Mouse (Mus musculus) monocyte, adult 5-6 weeks (primary cell): Measurements from ENCODE around the gene Slc15a5. TPM values are rescaled to one million over a fixed set of nuclear protein-coding genes. Genes with fewer than 3 reads are reported as not detected.

Experiments used
- ATAC-seq: fragments of 153-309, 156-312 bp; replicated peaks from 2 replicates; pipeline ENCODE4 v1.8.0; 2017; ENCODE audit warnings: mild to moderate bottlenecking; ENCODE audit not compliant: low TSS enrichment, insufficient number of reproducible peaks, severe bottlenecking, poor library complexity, low FRiP score
- total RNA-seq: library from RNA; stranded (forward); fragments of 200-1000, 200-491, 200-594 nt; gene quantifications from 3 replicates; pipeline ENCODE4 v1.2.3, GENCODE M21; 2017

Slc15a5 gene
- total RNA-seq, 1 experiment from 2014 or later: not detected

DNA sequence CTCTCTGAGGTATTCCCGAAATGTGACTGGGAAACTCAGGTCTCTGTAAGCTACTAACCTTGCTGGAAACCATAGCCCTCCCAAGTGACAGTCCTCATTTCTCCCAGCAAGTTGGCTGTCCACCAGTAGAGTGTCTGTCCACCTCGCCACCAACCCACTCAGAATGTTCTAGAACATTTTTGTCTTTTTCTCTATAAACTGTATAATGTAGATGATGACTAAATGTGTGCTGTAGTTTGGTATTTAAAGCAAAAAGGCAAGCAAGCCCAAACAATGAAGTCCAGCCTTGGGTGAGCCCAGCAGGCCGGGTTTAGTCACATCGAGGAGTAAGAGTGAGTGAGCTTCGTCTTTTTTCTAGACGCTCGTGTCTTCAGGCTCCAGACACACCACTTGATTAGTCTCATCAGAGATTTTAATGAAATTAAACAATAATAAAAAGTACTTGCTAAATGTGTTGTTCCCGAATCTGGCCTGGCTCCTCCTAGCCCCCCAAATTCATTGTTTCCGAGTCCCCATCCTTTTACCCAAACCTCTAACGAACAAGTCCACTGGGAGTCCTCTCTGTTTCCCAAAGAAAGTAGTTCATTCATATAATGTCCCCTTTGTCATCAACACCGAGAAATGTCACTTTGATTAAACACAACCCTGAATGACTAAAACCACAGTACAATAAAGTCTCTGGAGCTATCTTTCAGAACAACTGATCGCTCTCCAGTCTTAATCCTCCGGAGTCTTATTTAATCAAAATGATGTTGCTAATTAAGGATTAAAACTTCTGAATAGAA, 8.8 kb downstream of the Slc15a5 start:
- ATAC-seq: no peak

- ATAC-seq: no peak
Observed at GRCm38 (mm10) chr6:138069921-138070320, 9.8 kb downstream of the Slc15a5 start.

DNA sequence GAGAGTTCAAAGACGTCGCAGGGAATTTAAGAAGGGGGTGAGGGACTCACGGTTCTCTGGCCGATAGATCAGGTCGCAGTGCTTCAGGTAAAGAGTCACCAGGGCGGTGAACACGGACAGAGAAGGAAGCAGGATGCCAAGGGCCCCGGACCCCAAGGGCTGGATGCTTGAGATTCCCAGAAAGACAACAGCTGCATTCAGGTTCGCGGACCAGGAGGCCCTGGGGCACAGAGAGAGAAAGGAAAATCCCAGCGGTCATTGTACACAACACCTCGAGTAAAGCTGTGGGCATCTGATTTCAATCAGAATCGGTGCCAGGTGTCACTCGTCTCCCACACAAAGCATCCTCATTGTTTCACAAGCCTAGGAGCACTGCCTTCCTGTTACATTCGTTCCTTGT, 24.1 kb downstream of the Slc15a5 start:
- no peak for ATAC-seq

DNA sequence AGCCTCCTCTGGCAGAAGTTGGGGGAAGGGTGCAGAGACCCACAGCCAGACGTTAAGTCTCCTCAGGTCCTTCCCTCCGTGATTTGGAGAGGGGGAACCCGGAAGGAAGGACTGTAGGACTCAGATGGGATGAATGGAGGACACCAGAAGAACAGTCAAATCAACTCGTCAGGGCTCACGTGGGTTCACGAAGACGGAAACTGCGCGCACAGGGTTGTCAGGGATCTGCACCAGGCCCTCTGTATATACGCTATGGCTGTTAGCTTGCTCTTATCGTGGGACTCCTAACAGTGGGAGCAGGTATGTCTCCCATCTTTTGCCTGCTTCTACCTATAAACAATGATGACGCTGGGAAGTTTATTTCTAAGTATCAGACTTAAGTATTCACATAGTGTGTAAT, 24.8 kb downstream of the Slc15a5 start:
- ATAC-seq: no peak

- ATAC-seq: no peak
Observed at GRCm38 (mm10) chr6:138054166-138054565, 25.6 kb downstream of the Slc15a5 start.

- ATAC-seq: no peak
Observed at GRCm38 (mm10) chr6:138053686-138054085, 26.0 kb downstream of the Slc15a5 start.

- ATAC-seq: no peak
Observed at GRCm38 (mm10) chr6:138045364-138045763, 34.4 kb downstream of the Slc15a5 start.

DNA sequence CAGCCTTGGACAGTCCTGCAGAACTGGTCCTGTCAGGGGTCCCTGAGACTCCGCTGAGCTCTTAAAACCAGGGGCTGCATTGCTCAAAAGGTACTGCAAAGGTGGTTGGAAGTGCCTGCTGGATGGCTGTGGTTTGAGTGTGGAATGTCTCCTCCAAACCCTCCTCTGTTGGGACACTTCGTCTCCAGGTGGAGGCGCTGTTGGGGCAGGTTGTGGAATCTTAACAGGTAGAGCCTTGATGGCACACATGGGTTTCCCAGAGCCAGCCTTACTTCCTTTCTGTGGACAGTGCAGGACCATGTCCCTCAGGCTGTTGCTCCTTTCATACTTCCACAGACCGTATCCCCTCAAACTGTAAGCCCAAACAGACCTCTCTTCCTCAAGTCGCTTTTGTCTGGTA, 36.8 kb downstream of the Slc15a5 start:
- no peak for ATAC-seq

- no peak for ATAC-seq
Observed at GRCm38 (mm10) chr6:138041865-138042264, 37.9 kb downstream of the Slc15a5 start.

DNA sequence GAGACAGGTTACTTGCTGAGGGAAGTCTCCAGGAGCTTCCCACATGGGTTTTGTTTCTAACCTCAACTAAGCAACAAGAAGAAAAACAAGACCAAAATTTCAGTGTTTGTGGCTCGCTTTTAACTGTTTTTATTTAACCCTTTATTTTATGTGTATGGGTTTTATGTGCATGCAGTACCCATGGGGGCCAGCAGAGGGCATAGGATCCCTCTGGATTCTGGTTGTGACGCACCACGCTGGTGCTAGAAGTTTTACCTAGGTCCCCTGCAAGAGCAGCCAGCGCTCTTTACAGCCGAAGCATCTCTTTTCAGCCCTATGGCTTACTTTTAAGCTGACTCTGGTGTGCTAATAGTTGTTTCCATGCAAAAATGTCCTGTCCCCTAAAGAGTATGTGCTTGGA, 42.1 kb downstream of the Slc15a5 start:
- ATAC-seq: no peak

- ATAC-seq: no peak
Observed at GRCm38 (mm10) chr6:138036891-138037290, 42.8 kb downstream of the Slc15a5 start.

- ATAC-seq: no peak
Observed at GRCm38 (mm10) chr6:138016898-138017297, 62.8 kb downstream of the Slc15a5 start.

DNA sequence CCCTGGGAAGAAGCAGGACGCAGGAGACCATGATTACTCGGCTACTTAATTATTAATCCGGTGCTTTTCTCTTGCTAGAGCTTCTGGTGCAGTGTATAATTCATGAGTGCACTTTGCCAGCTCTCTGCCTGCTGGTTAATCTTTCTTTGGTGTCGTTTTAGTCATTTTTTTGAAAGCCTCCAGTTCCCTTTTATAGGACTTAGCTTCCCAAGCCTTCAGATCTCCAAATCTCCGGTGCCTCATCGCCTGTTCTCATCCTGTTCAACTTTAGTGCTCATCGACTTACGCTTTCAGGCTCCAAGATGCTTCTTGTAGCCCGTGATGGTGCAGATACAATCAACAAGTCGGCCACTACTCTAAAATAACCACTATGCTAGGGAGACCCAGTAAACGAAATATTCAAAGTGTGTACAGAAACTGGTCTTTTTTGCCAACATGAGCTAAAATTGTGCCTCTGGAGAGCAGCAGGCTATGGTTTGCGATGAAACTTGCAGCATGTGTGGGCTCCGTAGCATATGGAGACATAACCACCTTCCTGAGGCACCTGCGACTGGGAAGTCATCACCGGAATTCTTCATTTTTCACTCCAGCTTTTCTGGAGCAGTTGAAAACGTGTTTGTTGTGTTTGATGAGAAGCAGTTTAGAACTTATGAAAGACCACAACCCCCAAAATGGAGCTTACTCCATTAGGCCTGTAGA, 64.6 kb downstream of the Slc15a5 start:
- no peak for ATAC-seq

DNA sequence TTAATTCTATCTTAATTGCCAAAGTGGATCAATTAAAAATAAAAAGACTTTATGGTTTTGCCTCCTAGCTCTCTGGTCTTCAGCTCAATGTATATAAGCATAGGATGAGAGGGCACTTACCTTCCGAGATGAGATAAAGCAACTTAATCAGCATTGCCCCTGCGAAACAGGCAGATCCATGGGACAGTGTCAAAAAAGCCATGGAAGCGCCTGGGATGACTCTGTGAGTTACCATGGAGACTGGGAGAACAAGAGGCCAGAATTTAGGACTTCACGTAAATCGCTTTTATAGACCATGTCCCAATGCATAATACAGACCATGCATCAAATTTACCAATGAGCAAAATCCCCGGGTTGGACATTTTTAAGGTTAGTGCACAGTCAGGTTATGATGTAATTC, 67.8 kb downstream of the Slc15a5 start:
- no peak for ATAC-seq

DNA sequence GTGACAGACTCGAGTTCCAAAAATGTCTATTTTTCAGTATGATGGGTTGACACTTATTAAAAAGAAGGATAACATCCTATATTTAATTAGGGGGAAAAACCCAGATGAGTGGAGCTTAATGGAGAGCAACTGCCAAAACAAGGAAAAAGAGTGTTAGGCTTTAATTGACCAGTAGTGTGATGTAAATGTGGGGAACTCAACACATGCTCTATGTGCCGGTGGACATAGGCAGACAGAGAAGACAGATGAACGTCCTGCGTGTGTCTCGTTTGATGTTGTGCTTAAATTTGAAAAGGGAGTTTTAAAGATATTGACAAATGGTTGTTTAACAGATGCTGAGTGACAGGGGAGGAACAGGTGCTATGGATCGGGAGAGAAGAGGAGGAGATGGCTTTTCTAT, 72.0 kb downstream of the Slc15a5 start:
- no peak for ATAC-seq

- ATAC-seq: no peak
Observed at GRCm38 (mm10) chr6:138006525-138007251, 73.0 kb downstream of the Slc15a5 start.

DNA sequence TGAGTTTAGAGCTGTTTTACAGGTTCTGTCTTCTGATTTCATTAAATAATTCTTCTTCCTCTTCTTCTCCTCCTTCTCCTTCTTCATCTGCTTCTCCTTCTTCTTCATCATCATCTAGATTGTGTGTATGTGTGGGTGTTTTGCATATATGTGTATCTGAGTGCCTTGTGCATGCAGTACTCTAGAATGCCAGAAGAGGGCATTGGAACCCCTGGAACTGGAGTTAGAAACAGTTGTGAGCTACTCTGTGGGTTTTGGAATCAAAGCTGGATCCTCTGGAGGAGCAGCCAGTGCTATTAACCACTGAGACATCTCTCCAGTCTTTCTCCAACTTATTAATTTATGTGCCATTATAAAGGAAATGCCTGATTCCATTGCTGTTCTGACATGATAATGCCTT, 89.9 kb downstream of the Slc15a5 start:
- ATAC-seq: no peak

DNA sequence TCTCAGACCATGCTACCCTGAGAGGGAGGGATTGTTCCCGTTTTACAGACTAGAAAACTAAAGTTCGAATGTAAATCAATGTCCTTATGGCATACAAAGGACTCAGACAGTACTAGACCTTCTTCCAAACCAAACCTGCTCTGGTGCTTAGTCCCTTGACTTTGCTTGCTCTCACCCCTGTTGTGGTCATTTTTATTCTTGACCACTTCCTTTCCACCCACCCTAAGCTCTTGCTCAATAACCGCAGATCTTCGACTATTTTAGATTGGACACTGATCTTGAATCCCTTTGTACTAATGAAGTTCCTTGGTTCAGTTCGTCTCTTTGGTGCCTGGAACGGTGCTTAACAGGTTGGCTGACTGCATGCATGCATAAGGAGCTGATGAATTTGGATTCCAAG, 94.5 kb downstream of the Slc15a5 start:
- ATAC-seq: no peak

GRCm38 (mm10) chr6:137982195-137982737, 97.5 kb downstream of the Slc15a5 start:
- ATAC-seq: no peak
